Mouse (Mus musculus) spleen, adult 2 months (tissue): ENCODE measurements around the gene 1700019N19Rik.

Experiments
- CTCF ChIP-seq: fragments of 200-500 bp; IDR thresholded peaks from 2 replicates; pipeline ENCODE4 v1.5.1; 2011; ENCODE audit warnings: mild to moderate bottlenecking, inconsistent platforms; ENCODE audit not compliant: insufficient read depth, insufficient read length, insufficient replicate concordance; ENCODE audit errors: extremely low read depth
- POLR2A ChIP-seq: fragments of 200-500 bp; IDR thresholded peaks from 2 replicates; pipeline ENCODE4 v1.6.1; 2011; ENCODE audit warnings: low read depth, low read length, inconsistent platforms

GRCm38 (mm10) chr19:58810536-58810935, 16.3 kb upstream of the 1700019N19Rik start:
- TF ChIP-seq POLR2A (no peak), CTCF (no peak)
